Mouse (Mus musculus): ENCODE data around the gene Mgea5. TPM values are rescaled to one million over a fixed set of nuclear protein-coding genes. Genes with fewer than 3 reads are reported as not detected.

Mgea5 gene
- polyA plus RNA-seq (2016; fragmentation: Nextera tagmentation; extraction: Ambion mirVana): 84.2 and 87.9 TPM in 2 replicates

- 1% methylated on average over 49 of the region's 71 CpGs for WGBS
- Histone ChIP-seq H3K9me3 (no peaks in the 10 kb centered on the region), H3K36me3 (peaks cover 28% of the 10 kb centered on the region), H3K27me3 (no peaks in the 10 kb centered on the region), H3K4me2 (peak within 1 kb of the TSS; percentile 71), H3K4me1 (replicated peaks) (peaks cover 27% of the 10 kb centered on the region), H3K9ac (replicated peaks) (peak within 1 kb of the TSS; percentile 97), H3K4me3 (replicated peaks) (peak within 1 kb of the TSS; percentile 100), H3K27ac (peak within 1 kb of the TSS; percentile 99)
- ATAC-seq (ENCODE audit: insufficient number of reproducible peaks, insufficient read depth, low FRiP score, low TSS enrichment, low read depth): peak; percentile 99
Measured at GRCm38 (mm10) chr19:45783181-45783932, at the start of gene Mgea5. Mgea5 (minus strand) TSS chr19:45783837.

- no peaks in the 10 kb centered on the region for H3K27me3 ChIP-seq
- WGBS: 61% methylated on average over 2 of the region's 2 CpGs
- H3K36me3 ChIP-seq: peaks cover 6% of the 10 kb centered on the region; the same call in 1 of the 2 replicates
- H3K9ac ChIP-seq (replicated peaks): no peak overlapping the region
- peaks cover 6% of the 10 kb centered on the region; the same call in 1 of the 2 replicates for H3K9me3 ChIP-seq
- H3K4me2 ChIP-seq: no peak overlapping the region
- no peak for ATAC-seq (ENCODE audit: insufficient number of reproducible peaks, insufficient read depth, low FRiP score, low TSS enrichment, low read depth)
- H3K27ac ChIP-seq: no peak overlapping the region
- no peaks in the 10 kb centered on the region for H3K4me1 ChIP-seq (replicated peaks)
- H3K4me3 ChIP-seq (replicated peaks): no peak overlapping the region
Measured at GRCm38 (mm10) chr19:45830679-45831078, 47.0 kb upstream of the Mgea5 start.

GRCm38 (mm10) chr19:45827736-45828135 is 44.1 kb upstream of the Mgea5 start:
- ATAC-seq (ENCODE audit: insufficient number of reproducible peaks, insufficient read depth, low FRiP score, low TSS enrichment, low read depth): no peak
- 99% methylated on average over 3 of the region's 3 CpGs for whole genome bisulfite sequencing
- Histone ChIP-seq H3K27me3 (no peaks in the 10 kb centered on the region), H3K9me3 (peaks cover 6% of the 10 kb centered on the region; the same call in 1 of the 2 replicates), H3K4me2 (no peak overlapping the region), H3K4me1 (replicated peaks) (no peaks in the 10 kb centered on the region), H3K4me3 (replicated peaks) (no peak overlapping the region), H3K9ac (replicated peaks) (no peak overlapping the region), H3K27ac (no peak overlapping the region), H3K36me3 (peaks cover 6% of the 10 kb centered on the region; the same call in 1 of the 2 replicates)

GRCm38 (mm10) chr19:45827125-45827524 is 43.5 kb upstream of the Mgea5 start:
- Histone ChIP-seq H3K36me3 (peaks cover 6% of the 10 kb centered on the region; the same call in 1 of the 2 replicates), H3K4me1 (replicated peaks) (no peaks in the 10 kb centered on the region), H3K4me3 (replicated peaks) (no peak overlapping the region), H3K9me3 (peaks cover 6% of the 10 kb centered on the region; the same call in 1 of the 2 replicates), H3K9ac (replicated peaks) (no peak overlapping the region), H3K27me3 (no peaks in the 10 kb centered on the region), H3K4me2 (no peak overlapping the region), H3K27ac (no peak overlapping the region)
- 82% methylated on average over 5 of the region's 5 CpGs for WGBS
- no peak for ATAC-seq (ENCODE audit: insufficient number of reproducible peaks, insufficient read depth, low FRiP score, low TSS enrichment, low read depth)

GRCm38 (mm10) chr19:45826146-45826545 is 42.5 kb upstream of the Mgea5 start:
- no peaks in the 10 kb centered on the region for H3K27me3 ChIP-seq
- H3K27ac ChIP-seq: no peak overlapping the region
- 0 out of 2 replicates have a peak, but pooled peaks cover 3% of the 10 kb centered on the region for H3K4me1 ChIP-seq (replicated peaks)
- 73% methylated on average over 3 of the region's 3 CpGs for WGBS
- H3K4me3 ChIP-seq (replicated peaks): no peak overlapping the region
- peaks cover 6% of the 10 kb centered on the region; the same call in 1 of the 2 replicates for H3K9me3 ChIP-seq
- ATAC-seq (ENCODE audit: insufficient number of reproducible peaks, insufficient read depth, low FRiP score, low TSS enrichment, low read depth): no peak
- H3K4me2 ChIP-seq: no peak overlapping the region
- no peak overlapping the region for H3K9ac ChIP-seq (replicated peaks)
- H3K36me3 ChIP-seq: peaks cover 6% of the 10 kb centered on the region; the same call in 1 of the 2 replicates

GRCm38 (mm10) chr19:45821832-45822231 is 38.2 kb upstream of the Mgea5 start:
- Histone ChIP-seq H3K4me2 (no peak overlapping the region), H3K9ac (replicated peaks) (no peak overlapping the region), H3K36me3 (peaks cover 27% of the 10 kb centered on the region), H3K4me3 (replicated peaks) (no peak overlapping the region), H3K4me1 (replicated peaks) (peaks cover 20% of the 10 kb centered on the region), H3K27ac (no peak overlapping the region), H3K9me3 (no peaks in the 10 kb centered on the region), H3K27me3 (peaks cover 4% of the 10 kb centered on the region; the same call in 1 of the 2 replicates)
- ATAC-seq (ENCODE audit: insufficient number of reproducible peaks, insufficient read depth, low FRiP score, low TSS enrichment, low read depth): no peak
- WGBS: 72% methylated on average over 5 of the region's 5 CpGs

- Histone ChIP-seq H3K36me3 (peaks cover 27% of the 10 kb centered on the region), H3K9me3 (no peaks in the 10 kb centered on the region), H3K9ac (replicated peaks) (no peak overlapping the region), H3K27ac (no peak overlapping the region), H3K27me3 (peaks cover 37% of the 10 kb centered on the region), H3K4me2 (no peak overlapping the region), H3K4me3 (replicated peaks) (no peak overlapping the region), H3K4me1 (replicated peaks) (peaks cover 37% of the 10 kb centered on the region)
- no peak for ATAC-seq (ENCODE audit: insufficient number of reproducible peaks, insufficient read depth, low FRiP score, low TSS enrichment, low read depth)
- 70% methylated on average over 11 of the region's 11 CpGs for WGBS
Measured at GRCm38 (mm10) chr19:45817816-45818490, 34.3 kb upstream of the Mgea5 start.

- ATAC-seq (ENCODE audit: insufficient number of reproducible peaks, insufficient read depth, low FRiP score, low TSS enrichment, low read depth): no peak
- Histone ChIP-seq H3K36me3 (peaks cover 27% of the 10 kb centered on the region), H3K27me3 (peaks cover 49% of the 10 kb centered on the region), H3K9me3 (no peaks in the 10 kb centered on the region), H3K9ac (replicated peaks) (no peak overlapping the region; the same call in 1 of the 2 replicates), H3K27ac (0 out of 2 replicates have a peak overlapping the region, but pooled peaks have one; percentile 7), H3K4me1 (replicated peaks) (peaks cover 45% of the 10 kb centered on the region), H3K4me3 (replicated peaks) (no peak overlapping the region), H3K4me2 (peak overlapping the region; percentile 81)
- WGBS: 21% methylated on average over 8 of the region's 8 CpGs
Measured at GRCm38 (mm10) chr19:45816727-45817126, 33.1 kb upstream of the Mgea5 start.

GRCm38 (mm10) chr19:45815831-45816405 is 32.3 kb upstream of the Mgea5 start, which contains the start of gene Kcnip2:
Kcnip2 (minus strand) TSS chr19:45816061.
- WGBS: 0% methylated on average over 25 of the region's 29 CpGs
- peaks cover 27% of the 10 kb centered on the region for H3K36me3 ChIP-seq
- H3K4me2 ChIP-seq: peak within 1 kb of the TSS; percentile 81
- peaks cover 44% of the 10 kb centered on the region for H3K4me1 ChIP-seq (replicated peaks)
- peak within 1 kb of the TSS; percentile 54 for H3K9ac ChIP-seq (replicated peaks)
- H3K27ac ChIP-seq: 0 out of 2 replicates have a peak within 1 kb of the TSS, but pooled peaks have one; percentile 7
- H3K4me3 ChIP-seq (replicated peaks): peak within 1 kb of the TSS; percentile 40
- H3K27me3 ChIP-seq: peaks cover 57% of the 10 kb centered on the region
- no peaks in the 10 kb centered on the region for H3K9me3 ChIP-seq
- peak; percentile 43 for ATAC-seq (ENCODE audit: insufficient number of reproducible peaks, insufficient read depth, low FRiP score, low TSS enrichment, low read depth)

- WGBS: 39% methylated on average over 10 of the region's 10 CpGs
Measured at GRCm38 (mm10) chr19:45815170-45815569, 31.5 kb upstream of the Mgea5 start.

GRCm38 (mm10) chr19:45813801-45814200 is 30.2 kb upstream of the Mgea5 start:
- no peak overlapping the region for H3K27ac ChIP-seq
- H3K4me1 ChIP-seq (replicated peaks): peaks cover 44% of the 10 kb centered on the region
- H3K9ac ChIP-seq (replicated peaks): no peak overlapping the region
- no peak overlapping the region for H3K4me2 ChIP-seq
- no peak for ATAC-seq (ENCODE audit: insufficient number of reproducible peaks, insufficient read depth, low FRiP score, low TSS enrichment, low read depth)
- H3K9me3 ChIP-seq: no peaks in the 10 kb centered on the region
- peaks cover 14% of the 10 kb centered on the region for H3K36me3 ChIP-seq
- H3K4me3 ChIP-seq (replicated peaks): no peak overlapping the region
- 13% methylated on average over 12 of the region's 12 CpGs for WGBS
- H3K27me3 ChIP-seq: peaks cover 58% of the 10 kb centered on the region

More at GRCm38 (mm10) chr19:45815170-45815569, 31.5 kb upstream of the Mgea5 start:
- H3K36me3 ChIP-seq: peaks cover 22% of the 10 kb centered on the region
- peak overlapping the region; percentile 81 for H3K4me2 ChIP-seq
- H3K27me3 ChIP-seq: peaks cover 58% of the 10 kb centered on the region
- H3K27ac ChIP-seq: no peak overlapping the region
- H3K4me3 ChIP-seq (replicated peaks): peak overlapping the region; percentile 40
- H3K4me1 ChIP-seq (replicated peaks): peaks cover 44% of the 10 kb centered on the region
- H3K9me3 ChIP-seq: no peaks in the 10 kb centered on the region
- ATAC-seq (ENCODE audit: insufficient number of reproducible peaks, insufficient read depth, low FRiP score, low TSS enrichment, low read depth): no peak
- no peak overlapping the region for H3K9ac ChIP-seq (replicated peaks)

All from limb, embryonic 12.5 days (tissue).